Mouse (Mus musculus): ENCODE measurements around the gene Gjc3.

Gene Gjc3

GRCm38 (mm10) chr5:137909564-137910262 is 53.2 kb downstream of the Gjc3 start:
- no peak for DNase-seq
